Mouse (Mus musculus) kidney, postnatal 10 days (tissue): ENCODE results near the gene Taf13.
"Not testable (repeated sequence)": the region's sequence is repeated elsewhere in the genome, so short reads cannot be mapped to it uniquely, and the experiment has no call there.

Source experiments
- DNase-seq: peaks from one replicate; pipeline ENCODE4 v3.0.0; 2021; ENCODE audit warnings: mixed read lengths

Gene Taf13

GRCm38 (mm10) chr3:108571443-108572294 is at the start of gene Taf13:
Taf13 (plus strand) TSS chr3:108571698.
- DNase-seq = peak; percentile 97

GRCm38 (mm10) chr3:108523415-108523814 is 48.1 kb upstream of the Taf13 start:
- DNase-seq = no peak

GRCm38 (mm10) chr3:108528489-108528888 is 43.0 kb upstream of the Taf13 start:
- no peak for DNase-seq

- peak; percentile 67 for DNase-seq
Observed at GRCm38 (mm10) chr3:108533114-108533885, 38.2 kb upstream of the Taf13 start.

GRCm38 (mm10) chr3:108533951-108534350 is 37.5 kb upstream of the Taf13 start, which contains the start of gene 1700013F07Rik:
1700013F07Rik (plus strand) TSS chr3:108534150.
- no peak for DNase-seq

GRCm38 (mm10) chr3:108535896-108536516 is 35.5 kb upstream of the Taf13 start:
- DNase-seq = no peak

- peak; percentile 41 for DNase-seq
Observed at GRCm38 (mm10) chr3:108536517-108537260, 34.8 kb upstream of the Taf13 start, which contains the start of gene 5330417C22Rik. 5330417C22Rik (minus strand) TSS chr3:108536536.

GRCm38 (mm10) chr3:108537303-108537702 is 34.2 kb upstream of the Taf13 start:
- DNase-seq = peak; percentile 91

- no peak for DNase-seq
Observed at GRCm38 (mm10) chr3:108542299-108542698, 29.2 kb upstream of the Taf13 start.

- no peak for DNase-seq
Observed at GRCm38 (mm10) chr3:108554111-108554561, 17.4 kb upstream of the Taf13 start.

- peak; percentile 95 for DNase-seq
Observed at GRCm38 (mm10) chr3:108554587-108555312, 16.7 kb upstream of the Taf13 start.

GRCm38 (mm10) chr3:108557888-108558287 is 13.6 kb upstream of the Taf13 start:
- DNase-seq = no peak

GRCm38 (mm10) chr3:108562133-108562730 is 9.3 kb upstream of the Taf13 start, which contains the start of gene Tmem167b:
Tmem167b (minus strand) TSS chr3:108562466.
- peak; percentile 97 for DNase-seq

- peak; percentile 51 for DNase-seq
Observed at GRCm38 (mm10) chr3:108562777-108563271, 8.7 kb upstream of the Taf13 start.

- DNase-seq = peak; percentile 92
Observed at GRCm38 (mm10) chr3:108563309-108563708, 8.2 kb upstream of the Taf13 start.

- DNase-seq = no peak
Observed at GRCm38 (mm10) chr3:108567990-108568877, 3.3 kb upstream of the Taf13 start.

- DNase-seq = not testable (repeated sequence)
Observed at GRCm38 (mm10) chr3:108569636-108570035, 1.9 kb upstream of the Taf13 start.

GRCm38 (mm10) chr3:108570813-108571212 is 685 bp upstream of the Taf13 start:
- DNase-seq = no peak

GRCm38 (mm10) chr3:108572309-108573010 is 962 bp downstream of the Taf13 start:
- DNase-seq = no peak
